ENCODE assay signal across 18 mouse cellular contexts in the genomic region with DNA sequence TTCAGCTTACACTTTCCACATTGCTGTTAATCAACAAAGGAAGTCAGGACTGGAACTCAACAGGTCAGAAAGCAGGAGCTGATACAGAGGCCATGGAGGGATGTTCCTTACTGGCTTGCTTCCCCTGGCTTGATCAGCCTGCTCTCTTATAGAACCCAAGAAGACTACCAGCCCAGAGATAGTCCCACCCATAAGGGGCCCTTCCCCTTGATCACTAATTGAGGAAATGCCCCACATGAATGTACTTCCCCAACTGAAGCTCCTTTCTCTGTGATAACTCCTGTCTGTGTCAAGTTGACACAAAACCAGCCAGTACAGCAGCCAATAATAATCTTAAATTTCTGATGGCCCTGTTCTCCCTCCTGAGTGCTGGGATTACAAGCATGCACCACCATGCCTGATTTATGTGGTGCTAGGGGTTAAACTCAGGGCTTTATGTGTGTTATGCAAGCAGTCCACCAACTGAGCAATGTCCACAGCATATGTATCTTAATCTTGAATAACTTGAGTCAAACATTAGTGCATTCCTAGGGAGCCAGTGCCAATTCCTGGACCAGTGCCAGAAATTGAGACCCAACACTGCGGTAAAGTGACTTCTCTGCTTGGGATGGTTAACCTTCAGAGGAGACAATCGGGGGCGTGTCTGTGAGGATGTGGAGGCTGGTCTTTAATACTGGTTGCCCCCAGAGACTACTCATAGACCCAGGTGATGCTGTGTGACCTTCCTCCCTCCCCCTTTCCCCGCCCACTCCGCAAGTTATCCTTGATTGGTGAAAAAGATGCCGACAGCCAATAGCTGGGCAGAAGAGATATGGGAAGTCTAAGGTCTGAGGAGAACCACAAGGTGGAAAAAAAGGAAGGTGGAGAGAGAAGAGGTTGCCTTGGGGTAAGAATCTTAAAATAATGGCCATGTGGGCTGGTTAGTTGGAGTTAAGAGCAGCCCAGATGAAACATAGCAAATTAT. TPM values are rescaled to one million over a fixed set of nuclear protein-coding genes. Genes with fewer than 3 reads are reported as not detected.
DNase-seq lines count a peak whose midpoint lies in the region; ATAC-seq and TF ChIP-seq lines count a peak whose summit lies in the region.
"Had no signal": no experiment of that assay in that cellular context is flagged by ENCODE, and none has a peak within 500 bp of the region (broad histone marks: within the 10 kb centered on the region; RNA-seq: fewer than 3 reads in every experiment).

No protein-coding gene starts in this region.

- H3K27ac ChIP-seq in kidney, embryonic 14.5 days (ENCODE audit: low read depth, low read length): no peak overlapping the region
- H3K27ac ChIP-seq in kidney, adult 2 months (ENCODE audit: insufficient read depth, low read depth, low read length): no peak overlapping the region
- H3K27ac ChIP-seq in forebrain, postnatal 0 days (ENCODE audit: low read depth, low read length): no peak overlapping the region
- H3K27ac ChIP-seq: heart, embryonic 15.5 days; hindbrain, embryonic 10.5 days; limb, embryonic 13.5 days; liver, embryonic 15.5 days; midbrain, embryonic 15.5 days had no signal

- no peak for TF ChIP-seq POLR2A in kidney, adult 2 months (IDR thresholded peaks at IDR 0.05; ENCODE audit: low read depth, low read length)

- no peak overlapping the region for H3K4me2 ChIP-seq in kidney, embryonic 14.5 days (replicated peaks; ENCODE audit: low read depth, low read length)
- H3K4me2 ChIP-seq in forebrain, postnatal 0 days (ENCODE audit: low read depth): no peak overlapping the region
- H3K4me2 ChIP-seq: heart, embryonic 15.5 days; limb, embryonic 13.5 days; liver, embryonic 15.5 days; midbrain, embryonic 15.5 days had no signal

- peak; percentile 54 for DNase-seq in kidney, adult 18-20 months
- peak; percentile 88 for DNase-seq in MEL-GATA-1-ER (ENCODE audit: extremely low read depth, low read depth)
- DNase-seq in kidney, adult 2 months: peak; percentile 47
- DNase-seq in kidney, postnatal 36 days: peak; percentile 33 to 67
- DNase-seq in gastrocnemius, adult 8-10 months (ENCODE audit: low spot score in 2 of 2): no peak
- DNase-seq in layer of hippocampus, postnatal 36 days: no peak
- no peak for DNase-seq in forebrain, postnatal 0 days
- DNase-seq: adrenal gland, adult 8-10 months; cerebellum, adult 11 months; cerebellum, postnatal 14 days; heart, adult 11 months; layer of hippocampus, adult 9-11 months had no signal

- H3K4me3 ChIP-seq in kidney, embryonic 14.5 days (ENCODE audit: low read length): no peak overlapping the region
- no peak overlapping the region for H3K4me3 ChIP-seq in kidney, adult 2 months (ENCODE audit: insufficient read depth, low read depth, low read length)
- H3K4me3 ChIP-seq in forebrain, postnatal 0 days (ENCODE audit: low read depth, low read length): no peak overlapping the region
- H3K4me3 ChIP-seq: heart, embryonic 15.5 days; hindbrain, embryonic 10.5 days; limb, embryonic 13.5 days; liver, embryonic 15.5 days; midbrain, embryonic 15.5 days had no signal

- no peak for ATAC-seq in kidney, embryonic 14.5 days (ENCODE audit: low FRiP score, low TSS enrichment)
- no peak for ATAC-seq in forebrain, postnatal 0 days
- ATAC-seq: midbrain, embryonic 15.5 days had no signal

- no peaks in the 10 kb centered on the region for H3K9me3 ChIP-seq in kidney, embryonic 14.5 days (ENCODE audit: control insufficient read depth, low read length)
- no peaks in the 10 kb centered on the region for H3K9me3 ChIP-seq in forebrain, postnatal 0 days (ENCODE audit: low read length)
- H3K9me3 ChIP-seq: heart, embryonic 15.5 days; hindbrain, embryonic 10.5 days; limb, embryonic 13.5 days; liver, embryonic 15.5 days; midbrain, embryonic 15.5 days had no signal

- WGBS in kidney, embryonic 14.5 days: 73% methylated on average over 6 of the region's 6 CpGs
- WGBS in kidney, adult 2 months: 59% methylated on average over 6 of the region's 6 CpGs
- 76% methylated on average over 6 of the region's 6 CpGs for WGBS in forebrain, postnatal 0 days

- H3K4me1 ChIP-seq in kidney, embryonic 14.5 days (ENCODE audit: control insufficient read depth, insufficient read depth, low read length): no peaks in the 10 kb centered on the region
- peaks cover 3% of the 10 kb centered on the region; the same call in 1 of the 2 replicates for H3K4me1 ChIP-seq in kidney, adult 2 months (ENCODE audit: control insufficient read depth, insufficient read depth, low read length)
- H3K4me1 ChIP-seq in forebrain, postnatal 0 days (ENCODE audit: insufficient read depth): no peaks in the 10 kb centered on the region
- H3K4me1 ChIP-seq: hindbrain, embryonic 10.5 days; limb, embryonic 13.5 days; midbrain, embryonic 15.5 days had no signal

- peaks cover 14% of the 10 kb centered on the region for H3K36me3 ChIP-seq in kidney, embryonic 14.5 days (ENCODE audit: control insufficient read depth, insufficient read depth, low read length)
- no peaks in the 10 kb centered on the region for H3K36me3 ChIP-seq in kidney, adult 2 months (ENCODE audit: control insufficient read depth, insufficient read depth, low read length)
- peaks cover 20% of the 10 kb centered on the region for H3K36me3 ChIP-seq in forebrain, postnatal 0 days (ENCODE audit: insufficient read depth)

- TF ChIP-seq CTCF in kidney, adult 2 months (conservative IDR thresholded peaks at IDR 0.05; ENCODE audit: insufficient read depth, insufficient read length, low read depth, low read length): no peak
- TF ChIP-seq CTCF in forebrain, postnatal 0 days (IDR thresholded peaks at IDR 0.05; ENCODE audit: low read depth): no peak

- H3K27me3 ChIP-seq in kidney, embryonic 14.5 days (ENCODE audit: control insufficient read depth, insufficient read depth, low read length): no peaks in the 10 kb centered on the region
- H3K27me3 ChIP-seq in kidney, adult 2 months (replicated peaks; ENCODE audit: control insufficient read depth, insufficient read depth, low read length): no peaks in the 10 kb centered on the region
- no peaks in the 10 kb centered on the region for H3K27me3 ChIP-seq in forebrain, postnatal 0 days (ENCODE audit: insufficient read depth, low read length)
- H3K27me3 ChIP-seq: heart, embryonic 15.5 days; limb, embryonic 13.5 days; midbrain, embryonic 15.5 days had no signal

- no peak overlapping the region for H3K9ac ChIP-seq in kidney, embryonic 14.5 days (ENCODE audit: low read depth, low read length)
- H3K9ac ChIP-seq in forebrain, postnatal 0 days: no peak overlapping the region
- H3K9ac ChIP-seq: heart, embryonic 15.5 days; limb, embryonic 13.5 days; liver, embryonic 15.5 days; midbrain, embryonic 15.5 days had no signal

RNA-seq across cellular contexts. Expression of a gene that starts 8.4 kb away (rescaled TPM):
- polyA plus RNA-seq in kidney, embryonic 14.5 days (2014; fragmentation: Nextera tagmentation; extraction: Ambion mirVana): 10.1 and 15.1 TPM in 2 replicates
- 27.7 and 29.0 TPM in 2 replicates for polyA plus RNA-seq in kidney, adult 2 months (2012; rRNA removed)
- total RNA-seq in gastrocnemius, adult 8-10 months (2022): 10 to 100 TPM; 11.7 to 13.7 (median 12.5) TPM
- total RNA-seq in layer of hippocampus, postnatal 36 days (2021): 1 to 10 TPM; 7.2 to 9.3 TPM
- 11.5 and 13.0 TPM in 2 replicates for total RNA-seq in forebrain, postnatal 0 days (2014; rRNA removed)
- 8.4 and 11.7 TPM in 2 replicates for polyA plus RNA-seq in forebrain, postnatal 0 days (2015; fragmentation: Nextera tagmentation; extraction: Ambion mirVana)

RNA-seq across cellular contexts. Expression of a gene that starts 11.4 kb away (rescaled TPM):
- polyA plus RNA-seq in kidney, embryonic 14.5 days (2014; fragmentation: Nextera tagmentation; extraction: Ambion mirVana): 28.8 and 40.3 TPM in 2 replicates
- 75.4 and 101 TPM in 2 replicates for polyA plus RNA-seq in kidney, adult 2 months (2012; rRNA removed)
- 10 to 100 TPM; 12.6 to 16.1 (median 14.5) TPM for total RNA-seq in gastrocnemius, adult 8-10 months (2022)
- total RNA-seq in layer of hippocampus, postnatal 36 days (2021): 10 to 100 TPM; 23.5 to 28.5 TPM
- total RNA-seq in forebrain, postnatal 0 days (2014; rRNA removed): 50.5 and 56.8 TPM in 2 replicates
- 34.0 and 34.4 TPM in 2 replicates for polyA plus RNA-seq in forebrain, postnatal 0 days (2015; fragmentation: Nextera tagmentation; extraction: Ambion mirVana)

RNA-seq across cellular contexts. Expression of a gene that starts 26.6 kb away (rescaled TPM):
- 161 and 246 TPM in 2 replicates for polyA plus RNA-seq in kidney, embryonic 14.5 days (2014; fragmentation: Nextera tagmentation; extraction: Ambion mirVana)
- 64.3 and 67.7 TPM in 2 replicates for polyA plus RNA-seq in kidney, adult 2 months (2012; rRNA removed)
- total RNA-seq in gastrocnemius, adult 8-10 months (2022): 100 to 1,000 TPM; 119 to 156 (median 128) TPM
- 100 to 1,000 TPM; 120 to 122 TPM for total RNA-seq in layer of hippocampus, postnatal 36 days (2021)
- 188 and 221 TPM in 2 replicates for total RNA-seq in forebrain, postnatal 0 days (2014; rRNA removed)
- 208 and 213 TPM in 2 replicates for polyA plus RNA-seq in forebrain, postnatal 0 days (2015; fragmentation: Nextera tagmentation; extraction: Ambion mirVana)

RNA-seq across cellular contexts. Expression of a gene that starts 58.3 kb away (rescaled TPM):
- polyA plus RNA-seq in kidney, embryonic 14.5 days (2014; fragmentation: Nextera tagmentation; extraction: Ambion mirVana): 205 and 217 TPM in 2 replicates
- polyA plus RNA-seq in kidney, adult 2 months (2012; rRNA removed): 34.6 and 34.9 TPM in 2 replicates
- 10 to 100 TPM; 52.1 to 64.3 (median 60.7) TPM for total RNA-seq in gastrocnemius, adult 8-10 months (2022)
- total RNA-seq in layer of hippocampus, postnatal 36 days (2021): 10 to 100 TPM; 95.8 to 96.2 TPM
- 137 and 157 TPM in 2 replicates for total RNA-seq in forebrain, postnatal 0 days (2014; rRNA removed)
- 201 and 219 TPM in 2 replicates for polyA plus RNA-seq in forebrain, postnatal 0 days (2015; fragmentation: Nextera tagmentation; extraction: Ambion mirVana)

Comparison
In these comparisons a context has a peak if more than half of its experiments do, and no peak if none do; other contexts are left out.
1. DNase-seq: peak in kidney, adult 18-20 months (single experiment), MEL-GATA-1-ER (single experiment), kidney, adult 2 months (single experiment) and kidney, postnatal 36 days (2 of 2); none in gastrocnemius, adult 8-10 months (0 of 2), layer of hippocampus, postnatal 36 days (0 of 2) and forebrain, postnatal 0 days (single experiment).